Mouse (Mus musculus) spleen, adult 2 months (tissue): ENCODE measurements around the gene Kif16b.

ENCODE experiments used
- CTCF ChIP-seq: fragments of 200-500 bp; IDR thresholded peaks from 2 replicates; pipeline ENCODE4 v1.5.1; 2011; ENCODE audit warnings: mild to moderate bottlenecking, inconsistent platforms; ENCODE audit not compliant: insufficient read depth, insufficient read length, insufficient replicate concordance; ENCODE audit errors: extremely low read depth
- POLR2A ChIP-seq: fragments of 200-500 bp; IDR thresholded peaks from 2 replicates; pipeline ENCODE4 v1.6.1; 2011; ENCODE audit warnings: low read depth, low read length, inconsistent platforms

GRCm38 (mm10) chr2:142764276-142764675, 137.1 kb downstream of the Kif16b start:
- TF ChIP-seq POLR2A (no peak), CTCF (no peak)
